Mouse (Mus musculus) stomach, postnatal 0 days (tissue): ENCODE measurements around the gene AU018091.

Experiments used
- CTCF ChIP-seq: IDR thresholded peaks from 2 replicates; pipeline ENCODE4 v1.5.1; 2016; ENCODE audit warnings: antibody characterized with exemption, low read depth, mild to moderate bottlenecking, moderate library complexity
- EP300 ChIP-seq: optimal IDR thresholded peaks from 2 replicates; pipeline ENCODE3; 2016; ENCODE audit warnings: antibody characterized with exemption

DNA sequence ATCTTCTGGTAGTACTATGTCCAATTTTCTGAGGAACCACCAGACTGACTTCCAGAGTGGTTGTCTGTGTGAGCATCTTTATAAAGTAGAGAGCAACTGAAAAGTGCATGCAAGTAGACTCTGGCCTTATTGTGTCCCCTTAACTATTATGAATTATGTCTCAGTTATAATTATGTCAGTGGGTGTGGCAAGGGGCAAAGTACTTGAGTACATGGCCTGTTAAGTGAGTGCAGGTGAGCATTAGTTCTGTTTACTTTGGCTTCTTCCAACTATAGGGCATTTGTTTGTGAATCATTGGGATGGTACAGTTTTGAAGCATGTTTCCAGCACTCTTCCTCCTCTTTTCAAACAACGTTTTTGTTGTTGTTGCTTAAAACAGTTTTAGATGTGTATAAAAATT is 38.7 kb downstream of the AU018091 start:
- TF ChIP-seq CTCF, result no peak
- no peak for TF ChIP-seq EP300
